Mouse (Mus musculus) lung, adult 2 months (tissue): ENCODE measurements around the gene Atxn2l. TPM values are rescaled to one million over a fixed set of nuclear protein-coding genes. Genes with fewer than 3 reads are reported as not detected.

ENCODE experiments used
- DNase-seq: peaks from one replicate; pipeline ENCODE4 v3.0.0; 2022
- H3K4me1 ChIP-seq: fragments of 200-500 bp; 2 replicates; pipeline ENCODE4 v1.6.1; 2011; ENCODE audit warnings: low read length; ENCODE audit not compliant: control insufficient read depth, insufficient read depth
- H3K4me3 ChIP-seq: fragments of 200-500 bp; replicated peaks from 2 replicates; pipeline ENCODE3; 2011; ENCODE audit warnings: low read depth, mild to moderate bottlenecking, control low read depth, low read length; ENCODE audit errors: extremely low read depth
- CTCF ChIP-seq: fragments of 200-500 bp; IDR thresholded peaks from 2 replicates; pipeline ENCODE4 v1.5.1; 2011; ENCODE audit warnings: mild to moderate bottlenecking, low read length, control low read depth; ENCODE audit not compliant: insufficient read depth
- POLR2A ChIP-seq: fragments of 200-500 bp; IDR thresholded peaks from 2 replicates; pipeline ENCODE4 v1.6.1; 2011; ENCODE audit warnings: low read depth, mild to moderate bottlenecking, control low read depth, low read length, borderline replicate concordance; ENCODE audit errors: extremely low read depth
- whole genome bisulfite sequencing: fragments of 180-500 bp; shearing (Covaris S2); methylation state at CpG from one replicate; pipeline ENCODE4 v1.1.7; 2018; 5-methylcytosine and 5-hydroxymethylcytosine counted together
- polyA plus RNA-seq: library from polyadenylated mRNA; depleted of rRNA; stranded (reverse); fragments of >200 nt; gene quantifications from 2 replicates; pipeline ENCODE4 v1.2.3, GENCODE M21; 2012; rRNA removed

The Atxn2l gene
- polyA plus RNA-seq, 1 experiment: 152 TPM

DNA sequence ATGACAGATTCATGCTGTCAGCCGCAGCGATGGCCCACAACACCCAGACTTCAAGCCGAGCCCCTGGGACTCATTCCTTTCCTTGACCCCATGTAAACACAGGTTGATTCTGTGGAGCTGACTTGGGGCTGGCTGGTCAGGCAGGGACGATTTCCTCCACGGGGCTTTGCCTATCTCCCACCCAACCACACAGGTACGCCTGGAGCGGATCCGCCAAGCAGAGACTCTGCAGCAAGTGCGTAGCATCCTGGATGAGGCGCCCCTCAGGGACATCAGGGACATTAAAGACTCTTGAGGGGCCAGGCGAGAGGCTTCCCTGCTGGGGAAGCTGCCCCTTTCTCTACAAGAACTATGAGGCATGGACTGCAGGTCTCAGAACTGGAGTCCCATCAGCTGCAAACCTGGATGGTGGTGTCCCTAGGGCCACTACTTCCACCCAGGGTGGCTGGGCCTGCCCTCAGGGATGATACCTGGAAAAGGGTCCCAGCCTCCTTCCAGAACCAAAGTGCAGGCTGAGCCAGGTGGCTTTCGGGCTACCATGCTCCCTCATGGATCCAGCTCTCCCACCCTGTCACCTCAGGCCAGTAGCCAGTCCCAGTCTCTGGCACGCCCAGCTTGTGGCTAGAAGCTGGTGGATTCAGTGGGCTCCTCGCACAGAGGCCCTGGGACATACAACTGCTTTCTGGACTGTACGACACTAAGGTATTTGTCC is 58.0 kb downstream of the Atxn2l start:
- TF ChIP-seq CTCF (no peak), POLR2A (no peak)
- 95% methylated on average over 15 of the region's 15 CpGs for WGBS
- no peak for DNase-seq
- H3K4me3 ChIP-seq: no peak overlapping the region
- no peaks in the 10 kb centered on the region for H3K4me1 ChIP-seq

DNA sequence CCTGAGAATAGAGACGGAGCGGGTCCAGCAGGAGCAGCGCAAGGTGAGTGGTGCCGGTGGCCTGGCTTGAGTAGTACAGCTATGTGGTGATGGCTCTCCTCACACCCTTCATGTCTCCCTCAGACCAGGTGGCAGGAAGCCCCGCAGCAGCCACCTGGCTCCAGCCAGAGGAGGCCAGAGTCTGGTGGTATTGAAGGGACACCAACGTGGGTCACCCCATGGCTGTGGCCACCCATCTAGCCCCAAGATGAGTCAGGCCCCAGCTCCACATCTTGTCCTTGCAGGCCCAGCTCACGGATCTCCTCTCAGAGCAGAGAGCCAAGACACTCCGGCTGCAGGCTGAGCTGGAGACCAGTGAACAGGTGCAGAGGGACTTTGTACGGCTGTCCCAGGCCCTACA is 58.7 kb downstream of the Atxn2l start:
- 94% methylated on average over 9 of the region's 9 CpGs for WGBS
- H3K4me1 ChIP-seq: no peaks in the 10 kb centered on the region
- H3K4me3 ChIP-seq: no peak overlapping the region
- TF ChIP-seq CTCF: no peak
- TF ChIP-seq POLR2A: no peak
- DNase-seq: no peak

DNA sequence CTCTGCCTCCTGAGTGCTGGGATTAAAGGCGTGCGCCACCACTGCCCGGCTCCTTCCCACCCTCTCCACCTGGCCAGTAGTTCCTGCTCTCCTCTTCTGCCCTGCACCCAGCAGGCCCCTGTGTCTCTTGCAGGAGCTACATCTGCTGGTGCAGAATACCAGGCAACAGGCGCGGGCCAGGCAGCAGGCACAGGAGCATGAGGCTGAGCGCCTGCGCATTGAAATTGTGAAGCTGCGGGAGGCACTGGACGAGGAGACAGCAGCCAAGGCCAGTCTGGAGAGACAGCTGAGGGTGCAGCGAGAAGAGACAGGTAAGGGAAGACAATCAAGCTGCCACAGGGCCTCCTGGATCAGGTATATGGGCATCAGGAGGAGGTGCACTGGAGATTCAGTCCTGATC is 59.2 kb downstream of the Atxn2l start:
- TF ChIP-seq POLR2A (no peak), CTCF (no peak)
- H3K4me3 ChIP-seq: no peak overlapping the region
- H3K4me1 ChIP-seq: no peaks in the 10 kb centered on the region
- 94% methylated on average over 10 of the region's 10 CpGs for WGBS
- DNase-seq: no peak

Other genes starting within 250 kb of the Atxn2l start
- 12.6 and 14.2 TPM in 2 replicates for gene Sbk1, start 230.8 kb downstream of the Atxn2l start, polyA plus RNA-seq
- gene Lat, start 133.9 kb downstream of the Atxn2l start, polyA plus RNA-seq: 16.3 and 17.4 TPM in 2 replicates
- 246 and 274 TPM in 2 replicates for gene Spns1, start 126.0 kb downstream of the Atxn2l start, polyA plus RNA-seq
- 6.0 and 6.5 TPM in 2 replicates for gene Nfatc2ip, start 106.7 kb downstream of the Atxn2l start, polyA plus RNA-seq
- gene Cd19, start 88.5 kb downstream of the Atxn2l start, polyA plus RNA-seq: 11.0 and 20.6 TPM in 2 replicates
- 31.4 and 33.2 TPM in 2 replicates for gene Rabep2, start 74.7 kb downstream of the Atxn2l start, polyA plus RNA-seq
- gene Atp2a1, start 40.3 kb downstream of the Atxn2l start, polyA plus RNA-seq: 10.7 and 289 TPM in 2 replicates
- gene Sh2b1, start 28.0 kb downstream of the Atxn2l start, polyA plus RNA-seq: 58.1 and 62.4 TPM in 2 replicates
- 53.1 and 71.0 TPM in 2 replicates for gene Tufm, start 16.1 kb downstream of the Atxn2l start, polyA plus RNA-seq
- gene Eif3c, start 63.0 kb upstream of the Atxn2l start, polyA plus RNA-seq: 71.6 and 83.9 TPM in 2 replicates
- 17.6 and 18.1 TPM in 2 replicates for gene Apobr, start 81.5 kb upstream of the Atxn2l start, polyA plus RNA-seq
- 63.8 and 104 TPM in 2 replicates for gene Cln3, start 82.4 kb upstream of the Atxn2l start, polyA plus RNA-seq
- 0.43 and 0.79 TPM in 2 replicates for gene Il27, start 91.5 kb upstream of the Atxn2l start, polyA plus RNA-seq
- gene Nupr1, start 127.4 kb upstream of the Atxn2l start, polyA plus RNA-seq: 48.1 and 102 TPM in 2 replicates
- 36.4 and 43.4 TPM in 2 replicates for gene Sgf29, start 145.9 kb upstream of the Atxn2l start, polyA plus RNA-seq
- gene Sult1a1, start 173.0 kb upstream of the Atxn2l start, polyA plus RNA-seq: 55.6 and 69.2 TPM in 2 replicates
- 38.2 and 39.6 TPM in 2 replicates for gene Bola2, start 192.0 kb upstream of the Atxn2l start, polyA plus RNA-seq
- 23.4 and 27.7 TPM in 2 replicates for gene Slx1b, start 192.3 kb upstream of the Atxn2l start, polyA plus RNA-seq
- gene Coro1a, start 204.3 kb upstream of the Atxn2l start, polyA plus RNA-seq: 208 and 229 TPM in 2 replicates